Mouse (Mus musculus) ovary, postnatal 36 days (tissue): ENCODE measurements around the gene Robo1.

ENCODE experiments used
- DNase-seq: peaks from one replicate; pipeline ENCODE4 v3.0.0; 2022; ENCODE audit warnings: low spot score, mixed read lengths

The Robo1 gene

GRCm38 (mm10) chr16:72937183-72937582 lies 629.1 kb downstream of the Robo1 start:
- DNase-seq, result no peak

- no peak for DNase-seq
These were observed 631.8 kb downstream of the Robo1 start for GRCm38 (mm10) chr16:72939862-72940261.

GRCm38 (mm10) chr16:72940786-72941185 lies 632.7 kb downstream of the Robo1 start:
- DNase-seq, result no peak

GRCm38 (mm10) chr16:72944403-72944802 lies 636.3 kb downstream of the Robo1 start:
- DNase-seq, result no peak

GRCm38 (mm10) chr16:72951969-72952368 lies 643.9 kb downstream of the Robo1 start:
- no peak for DNase-seq

DNA sequence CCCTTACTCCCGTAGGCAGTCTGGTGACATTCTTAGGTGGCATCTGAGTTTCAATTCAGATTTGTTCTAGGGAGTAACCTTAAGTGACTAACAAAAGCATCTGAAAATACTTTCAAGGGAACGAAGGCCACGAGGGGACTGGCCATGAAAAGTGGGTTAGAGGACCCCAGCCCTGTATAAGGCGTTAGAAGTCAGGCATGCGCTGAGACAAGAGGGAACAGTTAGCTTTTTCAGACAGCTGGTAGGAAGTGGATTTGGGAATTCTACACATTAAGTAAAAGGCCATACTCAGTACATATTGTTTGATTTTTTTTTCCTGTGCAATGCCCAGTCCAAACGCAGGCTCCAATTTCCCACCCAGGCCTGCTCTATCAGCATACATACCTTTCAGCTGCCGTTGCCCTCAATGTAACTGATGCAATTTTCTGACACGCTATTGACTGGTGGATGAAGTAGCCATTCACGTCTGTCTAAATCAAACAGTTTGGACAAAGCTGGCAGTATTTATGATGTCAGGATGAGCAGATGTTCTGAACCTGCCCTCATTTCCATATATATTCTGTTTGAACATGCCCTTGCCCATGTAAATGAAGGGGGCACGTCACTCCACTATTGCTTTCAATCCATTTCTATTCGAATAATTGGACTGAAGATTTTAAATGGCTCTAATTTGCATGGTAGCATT lies 651.1 kb downstream of the Robo1 start:
- DNase-seq, result no peak

- DNase-seq, result no peak
These were observed 651.7 kb downstream of the Robo1 start for GRCm38 (mm10) chr16:72959823-72960222.

- no peak for DNase-seq
These were observed 655.7 kb downstream of the Robo1 start for GRCm38 (mm10) chr16:72963782-72964181.

DNA sequence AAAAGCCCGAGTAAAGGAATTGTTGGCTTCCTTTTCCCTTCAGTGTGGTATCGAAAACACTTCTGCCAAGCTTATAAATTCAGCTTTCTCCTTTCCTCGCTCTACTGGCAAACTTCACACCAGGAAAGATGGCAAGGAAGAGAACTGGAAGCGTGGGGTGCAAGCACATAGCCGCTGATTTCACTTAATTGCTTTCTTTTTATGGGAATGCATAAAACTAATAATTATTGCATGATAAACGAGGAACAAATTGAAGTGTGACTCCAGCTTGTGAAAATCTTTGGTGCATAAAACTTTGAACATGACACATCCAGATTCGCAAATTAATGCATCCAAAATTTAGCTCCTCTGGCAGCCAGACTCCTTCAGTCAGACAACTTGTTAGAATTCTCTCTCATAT lies 659.4 kb downstream of the Robo1 start:
- DNase-seq, result no peak

GRCm38 (mm10) chr16:72969990-72970389 lies 661.9 kb downstream of the Robo1 start:
- DNase-seq, result no peak

- no peak for DNase-seq
These were observed 665.6 kb downstream of the Robo1 start for GRCm38 (mm10) chr16:72973685-72974084.

DNA sequence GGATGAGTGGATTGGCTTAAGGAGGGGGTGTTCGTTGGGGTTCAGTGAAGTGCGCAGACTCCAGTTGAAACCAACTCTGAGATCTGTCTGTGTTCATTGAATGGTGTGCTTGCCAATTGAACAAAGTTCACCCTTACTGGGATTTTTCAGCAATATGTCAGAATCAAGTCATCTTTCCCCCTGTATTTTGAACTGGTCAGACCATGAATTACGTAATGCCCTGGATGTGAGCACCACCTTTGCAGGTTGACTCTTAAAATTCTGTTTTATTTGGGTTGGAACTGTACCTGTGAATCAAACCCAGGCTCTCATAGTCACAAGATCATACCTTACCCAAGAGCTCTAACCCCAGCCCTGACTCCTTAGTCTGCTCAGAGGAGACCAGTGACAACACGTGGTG lies 666.6 kb downstream of the Robo1 start:
- no peak for DNase-seq

GRCm38 (mm10) chr16:72976849-72977576 lies 668.9 kb downstream of the Robo1 start:
- no peak for DNase-seq

DNA sequence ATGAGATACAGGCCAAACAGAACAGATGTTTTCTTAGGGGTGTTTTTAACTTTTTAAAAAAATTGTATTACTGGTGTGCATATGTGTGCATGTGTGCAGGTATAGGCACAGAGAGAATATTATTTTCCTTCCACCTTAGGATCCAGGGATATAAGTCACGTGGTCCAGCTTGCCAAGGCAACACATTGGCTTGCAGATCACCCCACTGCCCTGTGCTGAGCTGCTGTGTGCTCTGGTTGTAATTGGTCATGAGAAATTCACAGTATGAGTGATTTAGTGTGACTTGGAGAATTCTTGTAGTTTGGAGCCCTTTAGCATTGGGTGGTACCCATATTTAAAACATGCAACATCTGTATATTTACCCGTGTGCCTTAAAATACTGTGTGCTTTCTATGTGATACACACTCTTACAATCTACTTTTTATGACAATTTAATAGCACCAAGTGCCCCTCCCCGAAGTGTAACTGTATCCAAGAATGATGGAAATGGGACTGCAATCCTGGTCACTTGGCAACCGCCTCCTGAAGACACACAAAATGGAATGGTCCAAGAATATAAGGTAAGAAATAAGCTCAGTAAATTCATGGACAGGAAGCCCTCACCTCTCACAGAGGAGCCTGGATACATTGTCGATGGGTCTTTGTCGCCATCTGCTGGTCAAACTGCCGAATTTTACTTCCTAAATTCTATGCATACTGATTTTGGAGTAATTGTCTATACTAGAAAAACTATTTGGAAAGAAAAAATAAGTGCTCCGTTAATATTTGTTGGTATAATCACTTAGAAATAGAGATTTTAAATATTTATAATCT lies 671.5 kb downstream of the Robo1 start:
- peak; percentile 53 for DNase-seq

- no peak for DNase-seq
These were observed 682.5 kb downstream of the Robo1 start for GRCm38 (mm10) chr16:72990376-72991167.

DNA sequence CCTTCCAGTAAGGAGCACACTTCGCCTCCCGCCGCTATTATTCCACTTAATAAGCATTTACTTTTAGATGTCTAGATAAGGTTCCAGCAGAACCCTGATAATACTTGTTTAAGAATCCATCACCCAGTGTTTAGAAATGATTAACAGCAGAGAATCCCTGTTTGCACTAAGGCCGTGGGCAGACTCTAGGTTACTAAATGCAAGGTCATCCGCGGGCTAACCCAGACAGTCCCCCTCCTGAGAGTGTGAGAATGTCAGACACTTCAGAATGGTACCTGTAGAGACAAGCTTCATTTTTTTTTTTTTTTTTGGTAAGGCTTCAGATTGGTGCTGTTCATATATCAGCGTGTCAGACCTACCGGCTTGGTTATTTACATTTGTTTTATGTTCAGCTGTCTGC lies 685.1 kb downstream of the Robo1 start:
- no peak for DNase-seq

- no peak for DNase-seq
These were observed 685.5 kb downstream of the Robo1 start for GRCm38 (mm10) chr16:72993594-72993993.

DNA sequence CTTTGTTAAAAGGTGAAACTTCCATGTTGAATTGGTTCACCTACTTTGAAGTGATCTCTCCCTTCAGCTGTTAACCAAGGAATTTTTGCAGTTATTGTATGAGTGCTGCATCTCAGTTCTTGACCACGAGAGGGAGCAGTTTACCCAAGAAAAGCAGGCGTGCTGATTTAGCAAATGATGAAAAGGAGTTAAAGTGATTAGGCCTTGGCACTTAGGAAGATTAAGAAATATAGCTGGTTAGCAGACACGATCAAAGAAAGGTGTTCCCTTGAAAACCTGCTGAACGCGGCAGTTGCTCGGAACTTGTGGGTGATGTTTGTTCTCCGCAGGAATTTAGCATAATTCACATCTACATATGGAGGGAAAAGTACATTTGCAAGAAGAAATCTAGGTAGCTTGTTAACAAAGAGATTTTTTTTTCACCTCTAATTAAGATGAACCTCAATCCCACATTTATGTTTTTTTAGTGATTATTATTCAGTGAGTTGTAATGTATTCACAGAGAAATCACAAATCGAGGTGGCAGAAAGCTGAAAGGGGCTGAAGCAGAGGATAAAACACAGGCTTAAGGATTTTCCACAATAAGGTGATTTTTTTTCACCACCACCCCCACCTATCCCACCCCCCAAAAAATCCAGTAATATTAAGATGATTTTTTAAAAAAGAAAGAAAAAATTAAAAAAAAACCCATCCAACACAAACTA lies 687.3 kb downstream of the Robo1 start:
- DNase-seq, result no peak

- DNase-seq, result no peak
These were observed 687.9 kb downstream of the Robo1 start for GRCm38 (mm10) chr16:72995955-72996535.

DNA sequence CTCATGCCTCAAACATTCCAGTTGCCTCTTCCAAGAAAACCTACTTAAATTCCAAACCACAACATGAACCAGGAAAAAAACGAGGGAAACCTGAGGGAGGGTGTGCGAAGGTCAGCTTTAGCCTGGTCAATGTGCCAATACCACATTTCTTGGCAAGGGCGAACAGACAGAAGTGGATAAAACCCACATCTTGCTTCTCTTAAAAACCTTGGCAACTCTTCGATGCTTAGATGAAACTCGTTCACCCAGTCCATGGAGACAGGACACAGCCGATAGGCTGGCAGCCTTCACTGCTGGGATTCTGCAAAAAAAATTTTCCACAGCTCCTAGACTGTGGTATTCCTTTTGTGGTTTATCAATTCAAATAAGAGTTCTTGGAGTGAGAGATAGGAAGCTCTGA lies 690.6 kb downstream of the Robo1 start:
- no peak for DNase-seq

GRCm38 (mm10) chr16:73002685-73003084 lies 694.6 kb downstream of the Robo1 start:
- no peak for DNase-seq
